Mouse (Mus musculus) A20 (cell line): ENCODE data around the gene Eif2b4.

Experiments
- DNase-seq: peaks from one replicate; pipeline ENCODE4 v3.0.0-alpha.2; 2011; ENCODE audit warnings: low read depth, low spot score

Gene Eif2b4

DNA sequence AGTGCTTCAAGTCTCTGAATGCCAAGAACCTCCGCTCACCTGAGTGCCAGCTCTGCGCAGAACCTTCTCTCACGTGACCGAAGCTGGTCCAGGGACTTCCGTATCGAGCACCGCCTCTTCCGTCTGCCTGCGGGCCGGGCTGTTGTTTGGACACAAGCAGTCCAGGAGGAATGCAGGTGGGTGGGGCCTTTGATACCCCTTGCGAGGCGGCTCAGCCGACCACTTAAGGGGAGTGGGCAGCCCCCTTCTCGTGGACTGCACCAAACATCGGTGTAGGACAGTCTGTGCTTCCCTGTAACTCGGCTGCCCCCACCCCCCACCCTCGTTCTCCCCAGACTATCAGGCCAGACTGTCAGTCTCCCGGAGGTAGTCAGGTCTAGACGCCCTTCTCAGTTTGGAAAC, 39.1 kb downstream of the Eif2b4 start, which contains the start of gene Mpv17:
Mpv17 (minus strand) TSS at position 100 of the 402 bp plus-strand sequence.
- DNase-seq: peak; percentile 89

DNA sequence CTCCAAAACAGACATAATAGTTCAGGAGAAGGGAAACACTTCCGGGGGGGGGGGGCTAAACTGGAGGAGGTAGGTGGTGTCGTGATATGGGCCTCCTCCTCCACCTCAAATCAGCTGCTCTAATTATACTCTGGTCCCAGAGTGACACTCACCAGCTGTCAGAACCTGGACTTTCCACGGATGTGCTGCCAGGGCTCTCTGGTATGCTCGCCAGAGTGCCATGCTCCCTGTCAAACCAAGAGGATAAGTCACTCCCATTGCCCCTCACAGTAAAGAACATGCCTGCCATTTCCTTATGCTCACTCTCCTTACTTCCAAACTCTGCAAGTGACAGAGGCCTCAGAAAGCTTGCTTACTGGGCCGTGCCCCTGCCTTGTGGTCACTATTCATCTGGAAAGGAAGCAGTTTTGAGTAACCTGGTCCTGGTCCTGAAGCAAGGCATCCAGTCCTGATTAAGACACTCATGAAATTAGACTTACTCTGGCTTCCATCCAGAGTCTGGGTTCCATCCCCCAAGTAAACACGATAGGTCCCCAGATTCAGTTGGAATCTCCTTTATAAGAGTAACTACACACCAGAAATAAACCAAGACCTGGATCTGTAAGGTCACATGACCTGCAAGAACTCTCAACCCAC, 39.6 kb downstream of the Eif2b4 start:
- DNase-seq: no peak

DNA sequence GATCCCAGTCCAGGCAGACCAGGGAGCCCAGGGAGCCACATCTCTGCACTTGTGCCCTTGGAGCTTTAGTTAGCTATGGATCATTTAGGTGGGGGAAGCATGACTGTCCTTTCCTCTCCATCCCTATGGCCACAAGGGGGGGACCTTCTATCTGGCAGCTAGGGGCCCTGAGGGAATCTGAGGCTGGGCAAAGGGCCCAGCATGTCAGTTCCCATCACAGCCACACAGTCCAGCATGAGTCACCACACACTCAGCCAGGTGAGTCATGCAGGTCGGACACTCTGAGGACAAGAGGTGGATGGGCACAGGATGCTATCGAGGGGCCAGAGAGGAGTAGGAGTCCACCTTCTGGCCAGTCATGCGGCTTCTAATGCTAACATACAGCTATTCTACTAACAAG, 41.5 kb downstream of the Eif2b4 start:
- no peak for DNase-seq

DNA sequence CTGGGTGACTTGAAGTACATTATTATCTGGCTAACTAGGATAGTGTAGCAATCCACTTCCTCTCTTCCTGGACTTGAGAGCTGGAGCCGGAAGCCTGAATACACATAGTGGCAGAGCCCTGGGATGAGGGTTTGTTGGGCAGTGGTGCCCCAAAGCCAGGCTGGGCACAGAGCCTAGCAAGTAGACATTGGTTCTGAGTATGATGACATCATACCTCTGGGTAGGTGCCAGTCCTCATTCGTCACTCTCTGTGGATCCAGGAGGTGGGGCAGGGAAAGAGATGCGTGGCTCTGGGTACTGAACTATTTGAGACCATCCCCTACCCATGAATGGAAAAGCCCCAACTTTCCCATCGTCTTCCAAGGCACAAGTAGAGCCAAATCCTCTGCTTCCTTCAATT, 43.4 kb downstream of the Eif2b4 start:
- DNase-seq: no peak

DNA sequence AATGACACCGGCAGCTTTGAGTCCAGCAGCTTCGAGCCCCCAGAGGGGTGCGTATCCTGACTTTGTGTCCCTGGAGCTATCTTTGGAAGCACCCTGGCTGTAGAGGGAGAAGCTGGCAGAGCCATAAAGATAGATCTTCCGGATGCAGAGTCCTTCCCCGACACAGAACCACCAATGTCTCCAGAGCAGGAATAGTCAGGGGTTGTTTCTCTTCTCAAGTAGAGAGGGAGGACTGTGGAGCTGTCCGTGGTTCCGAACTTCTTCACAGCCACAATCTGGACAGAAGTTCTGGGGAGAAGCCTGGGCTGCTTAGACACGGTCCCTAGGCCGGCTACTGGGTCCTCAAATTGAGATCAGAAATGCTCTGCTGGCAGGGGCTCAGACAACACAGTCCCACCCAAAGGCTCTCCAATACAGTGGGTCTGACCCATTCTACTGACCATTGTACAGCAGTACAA, 54.2 kb downstream of the Eif2b4 start:
- DNase-seq: no peak

DNA sequence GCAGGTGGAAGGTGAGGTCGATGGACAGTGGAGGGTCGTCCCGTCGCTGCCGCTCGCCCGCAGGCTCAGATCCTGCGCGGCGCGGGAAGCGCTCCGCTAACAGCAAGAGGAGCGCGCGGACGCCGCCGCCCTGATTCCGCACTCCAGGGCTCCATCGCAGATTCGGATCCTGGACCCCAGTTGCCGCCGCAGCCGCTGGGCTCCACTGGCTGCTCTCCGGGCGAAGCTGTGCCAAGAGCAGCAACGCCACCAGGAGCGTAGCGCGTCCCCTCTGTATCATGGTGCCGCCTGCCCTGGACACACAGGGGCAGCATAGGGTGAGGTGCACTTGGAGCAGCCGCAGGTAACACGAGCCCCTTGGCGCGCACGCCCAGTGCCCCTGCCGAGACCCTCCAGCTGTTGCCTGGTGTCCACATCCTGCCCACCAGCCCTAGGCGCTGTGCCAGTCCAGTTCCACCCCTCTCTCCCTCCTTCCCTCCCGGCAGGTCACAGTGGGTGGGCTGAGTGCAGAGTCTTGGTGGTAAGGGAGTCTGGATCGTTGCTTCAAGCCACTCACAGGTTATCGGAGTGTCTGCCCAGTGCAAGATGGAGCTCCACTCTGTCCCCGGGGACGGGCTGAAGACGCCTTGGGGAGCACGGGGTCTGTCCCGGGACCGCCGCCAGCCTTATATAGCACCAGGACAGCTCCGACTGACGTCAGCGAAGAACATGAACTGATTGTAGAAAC, 54.8 kb downstream of the Eif2b4 start, which contains the start of gene Ucn:
Ucn (minus strand) TSS at position 589 of the 727 bp plus-strand sequence.
- DNase-seq: no peak

DNA sequence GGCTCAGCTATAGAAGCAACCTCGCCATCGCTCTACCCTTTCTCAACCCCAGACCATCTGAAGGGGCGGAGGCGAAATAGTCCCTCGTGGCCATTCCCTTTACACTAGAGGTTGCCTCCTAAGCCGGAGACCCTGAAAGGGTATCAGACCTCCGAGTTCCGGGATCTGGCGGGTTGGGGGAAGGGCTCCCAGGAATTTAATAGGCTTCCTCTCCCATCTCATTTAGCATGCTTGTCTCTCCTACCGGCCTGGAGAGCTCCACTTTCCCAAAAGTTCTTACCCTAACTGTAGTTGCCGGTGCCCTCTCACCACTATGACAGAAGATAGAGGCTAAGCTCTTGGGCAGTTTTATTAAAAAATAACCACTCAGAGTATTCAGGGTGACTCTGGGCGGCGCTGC, 55.6 kb downstream of the Eif2b4 start:
- no peak for DNase-seq
